Mouse (Mus musculus): ENCODE results near the gene Palm3. TPM values are rescaled to one million over a fixed set of nuclear protein-coding genes. Genes with fewer than 3 reads are reported as not detected.

The Palm3 gene
- polyA plus RNA-seq, 1 experiment, result 7.9 TPM

- no peaks in the 10 kb centered on the region for H3K27me3 ChIP-seq (replicated peaks; ENCODE audit: control insufficient read depth, insufficient read depth, low read length)
- H3K27ac ChIP-seq (ENCODE audit: insufficient read depth, low read depth, low read length), result no peak overlapping the region
- H3K36me3 ChIP-seq (ENCODE audit: control insufficient read depth, insufficient read depth, low read length), result peaks cover 1% of the 10 kb centered on the region; the same call in 1 of the 2 replicates
- TF ChIP-seq POLR2A (IDR thresholded peaks at IDR 0.05; ENCODE audit: low read depth, low read length) (no peak), CTCF (conservative IDR thresholded peaks at IDR 0.05; ENCODE audit: insufficient read depth, insufficient read length, low read depth, low read length) (no peak)
- H3K4me3 ChIP-seq (ENCODE audit: insufficient read depth, low read depth, low read length), result no peak overlapping the region
- WGBS, result 83% methylated on average over 7 of the region's 7 CpGs
- DNase-seq, result no peak
- no peaks in the 10 kb centered on the region for H3K4me1 ChIP-seq (ENCODE audit: control insufficient read depth, insufficient read depth, low read length)
These were observed 32.0 kb upstream of the Palm3 start for GRCm38 (mm10) chr8:83989243-83989642.

DNA sequence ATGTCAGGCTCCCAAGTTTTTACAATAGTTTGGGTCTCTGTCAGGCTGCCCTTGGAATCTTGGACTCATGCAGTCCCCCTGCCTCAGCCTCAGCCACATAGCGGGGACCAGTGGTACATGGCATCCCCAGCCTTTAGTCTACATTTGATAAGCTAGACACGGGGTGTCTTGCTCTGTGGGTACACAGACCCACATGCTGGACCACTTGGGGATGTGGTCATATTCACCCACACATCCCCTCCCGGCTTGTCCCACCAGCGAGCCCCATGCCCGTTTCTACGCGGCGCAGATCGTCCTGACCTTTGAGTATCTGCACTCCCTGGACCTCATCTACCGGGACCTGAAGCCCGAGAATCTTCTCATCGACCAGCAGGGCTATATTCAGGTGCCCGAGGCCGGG, 31.1 kb upstream of the Palm3 start:
- Histone ChIP-seq H3K27ac (ENCODE audit: insufficient read depth, low read depth, low read length) (no peak overlapping the region), H3K27me3 (replicated peaks; ENCODE audit: control insufficient read depth, insufficient read depth, low read length) (no peaks in the 10 kb centered on the region), H3K4me1 (ENCODE audit: control insufficient read depth, insufficient read depth, low read length) (no peaks in the 10 kb centered on the region), H3K36me3 (ENCODE audit: control insufficient read depth, insufficient read depth, low read length) (peaks cover 1% of the 10 kb centered on the region; the same call in 1 of the 2 replicates), H3K4me3 (ENCODE audit: insufficient read depth, low read depth, low read length) (no peak overlapping the region)
- DNase-seq, result no peak
- TF ChIP-seq POLR2A (IDR thresholded peaks at IDR 0.05; ENCODE audit: low read depth, low read length), result no peak
- no peak for TF ChIP-seq CTCF (conservative IDR thresholded peaks at IDR 0.05; ENCODE audit: insufficient read depth, insufficient read length, low read depth, low read length)
- WGBS, result 93% methylated on average over 14 of the region's 14 CpGs

DNA sequence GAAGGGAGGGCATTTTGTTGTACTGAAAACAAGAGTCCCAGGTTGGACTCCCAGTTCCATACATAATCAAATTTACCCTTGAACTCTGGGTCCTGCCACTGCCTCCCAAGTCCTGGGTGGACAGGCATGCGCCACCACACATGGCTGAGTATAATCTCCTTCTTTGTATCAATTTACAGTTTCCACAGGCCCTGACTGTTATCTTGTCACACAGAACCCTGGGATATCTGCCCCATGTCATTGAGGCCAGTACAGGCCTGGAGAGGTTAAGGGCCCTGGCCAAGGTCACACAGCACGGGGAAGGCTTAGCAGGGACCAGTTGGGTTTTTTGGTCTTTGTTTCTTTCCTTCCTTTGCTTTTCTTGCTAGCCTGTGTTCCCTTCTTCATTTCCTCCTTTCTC, 28.8 kb upstream of the Palm3 start:
- TF ChIP-seq CTCF (conservative IDR thresholded peaks at IDR 0.05; ENCODE audit: insufficient read depth, insufficient read length, low read depth, low read length), result no peak
- TF ChIP-seq POLR2A (IDR thresholded peaks at IDR 0.05; ENCODE audit: low read depth, low read length), result no peak
- H3K27ac ChIP-seq (ENCODE audit: insufficient read depth, low read depth, low read length), result no peak overlapping the region
- peaks cover 1% of the 10 kb centered on the region; the same call in 1 of the 2 replicates for H3K36me3 ChIP-seq (ENCODE audit: control insufficient read depth, insufficient read depth, low read length)
- no peak for DNase-seq
- H3K27me3 ChIP-seq (replicated peaks; ENCODE audit: control insufficient read depth, insufficient read depth, low read length), result no peaks in the 10 kb centered on the region
- WGBS, result 88% methylated on average over 2 of the region's 2 CpGs
- H3K4me3 ChIP-seq (ENCODE audit: insufficient read depth, low read depth, low read length), result no peak overlapping the region
- H3K4me1 ChIP-seq (ENCODE audit: control insufficient read depth, insufficient read depth, low read length), result no peaks in the 10 kb centered on the region

GRCm38 (mm10) chr8:83994030-83994429, 27.2 kb upstream of the Palm3 start:
- no peak for DNase-seq
- H3K4me1 ChIP-seq (ENCODE audit: control insufficient read depth, insufficient read depth, low read length), result peaks cover 3% of the 10 kb centered on the region; the same call in 1 of the 2 replicates
- H3K36me3 ChIP-seq (ENCODE audit: control insufficient read depth, insufficient read depth, low read length), result peaks cover 1% of the 10 kb centered on the region; the same call in 1 of the 2 replicates
- no peaks in the 10 kb centered on the region for H3K27me3 ChIP-seq (replicated peaks; ENCODE audit: control insufficient read depth, insufficient read depth, low read length)
- WGBS, result 86% methylated on average over 3 of the region's 3 CpGs
- no peak overlapping the region for H3K27ac ChIP-seq (ENCODE audit: insufficient read depth, low read depth, low read length)
- H3K4me3 ChIP-seq (ENCODE audit: insufficient read depth, low read depth, low read length), result no peak overlapping the region
- TF ChIP-seq POLR2A (IDR thresholded peaks at IDR 0.05; ENCODE audit: low read depth, low read length), result no peak
- no peak for TF ChIP-seq CTCF (conservative IDR thresholded peaks at IDR 0.05; ENCODE audit: insufficient read depth, insufficient read length, low read depth, low read length)

DNA sequence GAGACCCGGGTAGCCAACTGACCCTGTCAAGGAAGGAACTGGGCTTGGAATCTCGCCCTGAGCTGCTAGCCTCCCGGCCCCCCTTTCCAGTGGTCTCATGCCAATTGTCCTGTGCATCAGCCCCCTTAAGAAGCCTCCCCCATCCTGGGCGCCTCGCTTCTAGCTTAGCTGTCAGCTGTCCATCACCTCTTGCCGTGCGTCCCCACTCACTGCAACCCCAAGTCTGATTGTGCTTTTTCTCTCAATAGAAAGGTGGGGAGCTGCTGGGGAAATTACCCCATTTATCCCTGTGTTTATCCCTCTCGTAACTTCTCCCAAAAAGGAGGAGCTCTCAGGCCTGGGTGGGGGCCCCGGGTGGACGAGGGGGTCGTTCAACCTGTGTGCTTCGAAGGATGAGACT, 25.3 kb upstream of the Palm3 start:
- peaks cover 7% of the 10 kb centered on the region; the same call in 1 of the 2 replicates for H3K4me1 ChIP-seq (ENCODE audit: control insufficient read depth, insufficient read depth, low read length)
- no peaks in the 10 kb centered on the region for H3K36me3 ChIP-seq (ENCODE audit: control insufficient read depth, insufficient read depth, low read length)
- TF ChIP-seq POLR2A (IDR thresholded peaks at IDR 0.05; ENCODE audit: low read depth, low read length), result no peak
- no peak for TF ChIP-seq CTCF (conservative IDR thresholded peaks at IDR 0.05; ENCODE audit: insufficient read depth, insufficient read length, low read depth, low read length)
- no peak for DNase-seq
- no peak overlapping the region; the same call in 1 of the 2 replicates for H3K27ac ChIP-seq (ENCODE audit: insufficient read depth, low read depth, low read length)
- H3K27me3 ChIP-seq (replicated peaks; ENCODE audit: control insufficient read depth, insufficient read depth, low read length), result no peaks in the 10 kb centered on the region
- no peak overlapping the region; the same call in 1 of the 2 replicates for H3K4me3 ChIP-seq (ENCODE audit: insufficient read depth, low read depth, low read length)
- 38% methylated on average over 12 of the region's 12 CpGs for WGBS

GRCm38 (mm10) chr8:83996567-83997505, 24.4 kb upstream of the Palm3 start:
- peak overlapping the region; percentile 96 for H3K27ac ChIP-seq (ENCODE audit: insufficient read depth, low read depth, low read length)
- TF ChIP-seq CTCF (conservative IDR thresholded peaks at IDR 0.05; ENCODE audit: insufficient read depth, insufficient read length, low read depth, low read length) (no peak), POLR2A (IDR thresholded peaks at IDR 0.05; ENCODE audit: low read depth, low read length) (peak; percentile 63)
- 1% methylated on average over 66 of the region's 103 CpGs for WGBS
- peak; percentile 96 for DNase-seq
- H3K4me1 ChIP-seq (ENCODE audit: control insufficient read depth, insufficient read depth, low read length), result peaks cover 7% of the 10 kb centered on the region; the same call in 1 of the 2 replicates
- no peaks in the 10 kb centered on the region for H3K27me3 ChIP-seq (replicated peaks; ENCODE audit: control insufficient read depth, insufficient read depth, low read length)
- peak overlapping the region; percentile 61 for H3K4me3 ChIP-seq (ENCODE audit: insufficient read depth, low read depth, low read length)
- H3K36me3 ChIP-seq (ENCODE audit: control insufficient read depth, insufficient read depth, low read length), result no peaks in the 10 kb centered on the region

DNA sequence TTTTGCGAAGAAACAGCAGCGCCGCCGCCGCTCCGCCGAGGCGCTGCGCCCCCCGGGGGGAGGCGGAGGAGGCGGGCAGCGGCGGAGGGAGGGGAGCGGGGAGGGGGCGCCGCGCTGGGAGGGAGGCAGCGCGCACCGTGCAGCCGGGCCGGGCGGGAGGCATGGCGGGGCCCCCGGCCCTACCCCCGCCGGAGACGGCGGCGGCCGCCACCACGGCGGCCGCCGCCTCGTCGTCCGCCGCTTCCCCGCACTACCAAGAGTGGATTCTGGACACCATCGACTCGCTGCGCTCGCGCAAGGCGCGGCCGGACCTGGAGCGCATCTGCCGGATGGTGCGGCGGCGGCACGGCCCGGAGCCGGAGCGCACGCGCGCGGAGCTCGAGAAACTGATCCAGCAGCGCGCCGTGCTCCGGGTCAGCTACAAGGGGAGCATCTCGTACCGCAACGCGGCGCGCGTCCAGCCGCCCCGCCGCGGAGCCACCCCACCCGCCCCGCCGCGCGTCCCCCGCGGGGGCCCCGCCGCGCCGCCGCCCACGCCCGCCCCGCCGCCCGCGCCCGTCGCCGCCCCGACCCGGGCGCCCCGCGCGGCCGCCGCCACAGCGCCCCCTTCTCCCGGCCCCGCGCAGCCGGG, 23.6 kb upstream of the Palm3 start, which contains the start of gene Samd1:
Gene Samd1 (plus strand): TSS at position 162 of the 631 bp plus-strand sequence.
- DNase-seq, result peak; percentile 58
- peak within 1 kb of the TSS; percentile 61 for H3K4me3 ChIP-seq (ENCODE audit: insufficient read depth, low read depth, low read length)
- no peaks in the 10 kb centered on the region for H3K27me3 ChIP-seq (replicated peaks; ENCODE audit: control insufficient read depth, insufficient read depth, low read length)
- peaks cover 7% of the 10 kb centered on the region; the same call in 1 of the 2 replicates for H3K4me1 ChIP-seq (ENCODE audit: control insufficient read depth, insufficient read depth, low read length)
- 10% methylated on average over 104 of the region's 112 CpGs for WGBS
- TF ChIP-seq CTCF (conservative IDR thresholded peaks at IDR 0.05; ENCODE audit: insufficient read depth, insufficient read length, low read depth, low read length), result no peak
- no peak for TF ChIP-seq POLR2A (IDR thresholded peaks at IDR 0.05; ENCODE audit: low read depth, low read length)
- H3K27ac ChIP-seq (ENCODE audit: insufficient read depth, low read depth, low read length), result peak within 1 kb of the TSS; percentile 96
- H3K36me3 ChIP-seq (ENCODE audit: control insufficient read depth, insufficient read depth, low read length), result no peaks in the 10 kb centered on the region

Measured in kidney, adult 2 months (tissue).